Mouse (Mus musculus) C2C12 (cell line): Measurements from ENCODE around the gene Galns.

Experiments used
- CEBPB ChIP-seq: IDR thresholded peaks from one replicate; pipeline ENCODE4 v1.6.1; 2011; ENCODE audit warnings: low read depth, mild to moderate bottlenecking, control low read depth, moderate library complexity
- CTCF ChIP-seq: IDR thresholded peaks from one replicate; pipeline ENCODE4 v1.5.1; 2011; ENCODE audit not compliant: control insufficient read depth, insufficient read depth, insufficient read length
- MYOD1 ChIP-seq: IDR thresholded peaks from one replicate; pipeline ENCODE4 v1.6.1; 2011; ENCODE audit warnings: low read depth; ENCODE audit not compliant: control insufficient read depth, insufficient read length

DNA sequence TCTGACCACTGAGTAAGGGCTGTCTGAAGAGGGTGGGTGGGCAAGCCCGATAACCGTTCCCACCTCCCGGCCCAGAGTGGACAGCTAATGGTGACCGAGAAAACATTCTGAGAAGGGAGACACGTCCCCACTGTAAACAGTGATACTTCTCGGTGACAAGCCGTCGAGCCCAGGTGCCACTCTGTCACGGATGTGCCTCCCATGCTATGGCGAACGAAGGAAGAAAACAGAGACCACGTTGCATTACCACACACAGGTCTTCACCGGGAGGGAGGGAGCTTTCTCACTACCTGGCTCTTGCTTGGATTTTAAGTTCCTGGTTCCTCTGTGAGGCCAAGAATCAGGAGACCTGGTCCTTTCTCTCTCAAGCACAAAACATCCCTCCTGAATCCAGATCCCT is 62.9 kb downstream of the Galns start:
- TF ChIP-seq CTCF (no peak), CEBPB (no peak), MYOD1 (no peak)
